Mouse (Mus musculus): Measurements from ENCODE around the gene Patl1.
"Not testable (repeated sequence)": the region's sequence is repeated elsewhere in the genome, so short reads cannot be mapped to it uniquely, and the experiment has no call there.

Patl1 gene

GRCm38 (mm10) chr19:11912037-11912532, at the start of gene Patl1:
TSS of gene Patl1 (plus strand) at chr19:11912399.
- DNase-seq (ENCODE audit: low read depth) = peak; percentile 93

DNA sequence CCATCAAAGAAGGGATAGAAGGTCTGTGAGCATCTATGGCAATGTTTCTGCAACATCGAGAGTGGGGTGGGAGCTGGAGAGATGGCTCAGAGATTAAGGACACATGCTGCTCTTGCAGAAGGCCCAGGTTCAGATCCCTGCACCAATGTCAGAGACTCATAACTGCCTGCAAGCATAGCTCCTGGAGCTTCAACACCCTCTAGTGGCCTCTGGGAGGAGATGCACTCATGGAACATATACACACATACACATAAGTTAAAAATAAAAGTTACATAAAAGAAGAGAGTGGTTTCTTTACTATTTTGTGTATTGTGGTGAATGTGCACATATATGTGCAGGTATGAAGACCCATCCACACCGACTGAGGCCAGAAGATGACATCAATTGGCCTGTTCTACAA, 44.4 kb upstream of the Patl1 start:
- no peak for DNase-seq (ENCODE audit: low read depth)

DNA sequence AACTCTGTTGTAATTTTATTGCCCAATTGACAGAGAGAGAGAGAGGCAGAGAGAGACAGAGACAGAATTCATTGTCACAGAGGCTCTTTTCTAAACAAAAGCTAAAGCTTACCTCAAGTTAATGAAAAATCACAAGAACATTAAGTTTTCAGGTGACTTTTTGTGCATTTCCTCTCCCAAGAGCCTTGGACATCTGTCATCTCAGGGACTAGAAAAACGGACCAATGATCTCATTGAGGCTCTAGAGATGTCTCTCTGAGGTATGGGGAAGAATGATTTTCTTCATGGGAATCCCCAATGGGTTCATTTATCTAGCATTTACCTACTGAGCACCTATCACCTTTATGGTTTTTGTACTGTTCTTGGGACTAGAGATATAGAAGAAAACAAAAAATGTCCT, 37.2 kb upstream of the Patl1 start, which contains the start of gene Olfr1419:
Olfr1419 (minus strand) TSS at position 101 of the 400 bp plus-strand sequence.
- DNase-seq (ENCODE audit: low read depth) = no peak

- not testable (repeated sequence) for DNase-seq (ENCODE audit: low read depth)
Observed at GRCm38 (mm10) chr19:11878404-11878803, 33.8 kb upstream of the Patl1 start.

DNA sequence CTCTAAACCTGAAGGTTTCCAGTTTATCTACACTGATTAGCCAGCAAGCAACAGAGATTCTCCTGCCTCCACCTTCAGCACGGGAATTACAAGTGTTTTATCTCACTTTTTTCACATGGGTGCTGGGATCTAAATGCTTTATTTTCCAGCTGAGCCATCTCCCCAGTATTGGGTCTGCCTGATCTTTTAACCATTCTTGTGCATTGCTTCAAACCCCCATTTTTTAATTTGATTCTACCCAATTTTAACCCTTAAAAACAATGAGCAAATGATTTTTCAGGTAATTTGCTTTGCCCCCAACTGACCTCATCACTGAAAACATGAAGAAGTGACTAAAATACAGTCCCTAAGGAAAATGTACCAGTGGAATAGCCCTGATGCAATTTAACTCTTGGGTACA, 25.9 kb upstream of the Patl1 start, which contains the start of gene Olfr1420:
Olfr1420 (plus strand) TSS at position 301 of the 400 bp plus-strand sequence.
- DNase-seq (ENCODE audit: low read depth) = no peak

DNA sequence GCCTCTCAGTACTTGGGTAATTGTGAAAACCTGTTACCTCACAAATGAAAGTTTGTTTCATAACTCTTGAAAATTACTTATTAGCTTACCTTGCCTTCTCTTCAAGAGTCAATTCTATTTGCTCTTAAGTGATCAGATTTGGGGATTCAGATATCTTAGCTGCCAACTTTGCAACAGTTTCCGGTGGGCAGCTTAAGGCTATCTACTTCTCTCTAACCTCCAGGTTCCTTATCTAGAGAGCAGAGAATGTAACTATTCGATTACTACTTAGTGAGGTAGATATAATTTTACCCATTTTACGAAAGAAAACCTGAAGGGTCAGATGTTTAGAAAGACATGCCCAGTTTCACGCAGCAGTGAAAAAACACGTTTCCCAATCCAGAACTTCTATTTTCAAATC, 1.2 kb upstream of the Patl1 start:
- DNase-seq (ENCODE audit: low read depth) = no peak

DNA sequence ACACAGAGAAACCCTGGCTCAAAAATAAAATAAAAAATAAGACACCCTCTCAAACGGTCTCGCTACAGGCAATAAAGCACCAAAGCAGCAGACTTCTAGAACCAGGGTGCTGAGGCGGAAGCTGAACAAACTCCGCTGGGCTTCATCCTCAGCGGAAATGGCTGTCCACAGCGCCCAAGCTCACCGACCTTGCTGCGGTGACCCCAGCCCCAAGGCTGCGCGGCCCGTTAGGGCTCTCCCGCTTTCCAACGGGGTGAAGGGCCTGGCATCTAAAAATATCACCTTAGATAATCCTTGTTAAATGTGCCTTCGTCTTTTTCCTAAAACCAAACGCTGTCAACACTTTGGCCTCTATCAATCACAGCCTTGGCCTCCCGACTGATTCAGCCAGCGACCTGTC, 596 bp upstream of the Patl1 start:
- no peak for DNase-seq (ENCODE audit: low read depth)

DNA sequence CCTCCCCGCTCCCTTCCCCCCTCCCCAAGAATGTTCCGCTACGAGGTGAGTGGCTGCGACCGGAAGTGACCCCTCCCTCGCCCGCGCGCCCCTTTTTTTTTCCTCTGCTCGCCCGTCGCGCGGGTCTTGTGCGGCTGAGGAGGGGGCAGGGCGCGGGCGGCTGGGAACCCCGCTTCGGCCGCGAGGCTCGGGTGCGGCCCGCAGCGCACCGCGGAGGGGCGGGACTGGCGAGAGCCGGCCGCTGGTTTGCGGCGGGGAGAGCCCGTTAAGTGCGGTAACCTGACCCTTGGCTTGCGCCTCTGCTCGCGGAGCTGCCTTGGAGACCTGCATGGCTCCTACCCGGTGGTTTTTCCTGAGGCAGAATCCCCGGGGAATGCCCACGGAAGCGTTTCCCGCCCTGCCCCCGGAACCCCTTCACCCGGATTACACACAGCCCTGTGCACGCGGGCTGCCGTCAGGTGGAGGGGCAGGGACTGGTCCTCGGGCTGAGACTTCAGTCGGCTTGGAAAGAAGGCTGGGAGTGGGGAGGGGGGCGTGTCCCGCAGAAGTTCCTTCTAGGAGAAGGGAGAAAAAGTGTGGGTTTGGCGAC, 428 bp downstream of the Patl1 start:
- DNase-seq (ENCODE audit: low read depth) = no peak

GRCm38 (mm10) chr19:11915804-11916203, 3.6 kb downstream of the Patl1 start:
- no peak for DNase-seq (ENCODE audit: low read depth)

- DNase-seq (ENCODE audit: low read depth) = no peak
Observed at GRCm38 (mm10) chr19:11922068-11922467, 9.9 kb downstream of the Patl1 start.

GRCm38 (mm10) chr19:11922515-11922914, 10.3 kb downstream of the Patl1 start:
- DNase-seq (ENCODE audit: low read depth) = not testable (repeated sequence)

- no peak for DNase-seq (ENCODE audit: low read depth)
Observed at GRCm38 (mm10) chr19:11926380-11926779, 14.2 kb downstream of the Patl1 start.

- DNase-seq (ENCODE audit: low read depth) = no peak
Observed at GRCm38 (mm10) chr19:11928025-11928748, 16.0 kb downstream of the Patl1 start.

DNA sequence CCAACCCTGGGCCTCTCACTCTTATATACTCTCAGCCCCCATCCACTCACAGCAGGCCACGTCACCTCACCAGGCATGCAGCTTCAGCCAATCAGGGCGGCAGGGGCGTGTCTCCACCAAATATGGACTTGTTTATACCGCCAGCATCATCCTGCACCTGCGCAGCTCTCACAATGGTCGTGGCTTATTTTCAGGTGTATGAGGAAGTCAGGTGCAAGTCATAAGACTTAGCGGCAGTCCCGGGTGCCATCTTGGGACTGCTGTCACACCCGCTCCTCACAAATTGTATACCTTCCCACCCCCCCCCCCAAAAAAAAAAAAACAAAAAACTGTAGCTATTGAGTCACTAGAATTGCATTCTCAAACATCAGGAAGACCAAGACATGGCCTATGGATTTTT, 34.3 kb downstream of the Patl1 start:
- DNase-seq (ENCODE audit: low read depth) = not testable (repeated sequence)

GRCm38 (mm10) chr19:11949878-11950277, 37.7 kb downstream of the Patl1 start:
- no peak for DNase-seq (ENCODE audit: low read depth)

DNA sequence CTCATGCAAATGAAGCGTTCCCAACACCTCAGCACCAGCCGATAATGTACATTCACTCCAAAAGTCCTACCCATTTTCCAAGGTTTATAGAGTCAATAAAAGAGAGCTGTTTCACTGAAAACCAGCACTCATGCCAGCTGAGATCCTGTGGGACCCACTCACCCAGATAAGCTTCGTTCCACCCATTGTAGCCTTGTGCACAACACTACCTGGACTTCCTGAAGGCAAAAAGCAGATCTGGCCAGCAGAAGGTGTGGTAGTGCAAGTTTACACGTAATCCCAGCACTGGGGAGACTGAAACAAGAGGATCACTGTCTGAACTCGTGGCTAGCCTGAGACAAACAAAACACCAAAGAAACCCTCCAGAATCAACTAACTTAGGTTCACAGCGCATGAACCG, 38.5 kb downstream of the Patl1 start:
- no peak for DNase-seq (ENCODE audit: low read depth)

DNA sequence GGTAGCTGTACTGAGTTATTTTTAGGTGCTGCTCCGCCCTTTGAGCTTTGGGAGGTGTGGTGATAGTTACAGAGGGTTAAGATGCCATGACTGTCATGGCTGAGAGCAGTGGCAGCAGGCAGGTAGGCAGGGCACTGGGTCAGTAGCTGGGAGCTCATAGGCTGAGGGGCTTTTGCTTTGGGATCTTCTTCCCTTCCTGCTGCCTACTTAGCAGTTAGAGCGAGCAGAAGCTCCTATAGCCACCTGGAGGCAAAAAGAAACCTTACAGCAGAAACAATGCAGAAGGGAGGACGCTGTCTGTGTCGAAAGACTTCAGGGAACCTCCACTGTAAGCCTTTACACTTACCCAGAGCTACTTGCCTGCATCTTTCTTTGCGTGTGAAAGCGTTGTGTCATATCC, 42.0 kb downstream of the Patl1 start:
- no peak for DNase-seq (ENCODE audit: low read depth)

- no peak for DNase-seq (ENCODE audit: low read depth)
Observed at GRCm38 (mm10) chr19:11956636-11957035, 44.4 kb downstream of the Patl1 start.

DNA sequence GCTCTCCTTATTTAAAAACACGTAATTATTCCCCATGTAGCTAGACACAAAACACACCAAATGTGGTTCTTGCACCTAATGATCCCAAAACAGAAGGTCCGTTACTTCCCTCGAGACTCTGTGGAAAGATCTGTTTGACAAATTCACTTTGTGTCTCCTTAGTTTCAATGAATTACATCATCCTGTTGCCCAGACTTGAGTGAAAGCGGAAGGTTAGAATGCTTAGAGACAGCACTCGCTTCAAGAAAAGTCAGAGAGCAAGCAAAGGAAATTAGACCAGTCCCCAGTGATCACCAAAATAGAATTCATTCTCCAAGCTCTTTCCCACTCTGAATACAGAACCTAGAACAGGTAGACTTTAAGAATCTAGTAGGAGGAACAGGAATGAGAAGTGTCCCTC, 45.2 kb downstream of the Patl1 start:
- no peak for DNase-seq (ENCODE audit: low read depth)

- DNase-seq (ENCODE audit: low read depth) = no peak
Observed at GRCm38 (mm10) chr19:11957846-11958245, 45.6 kb downstream of the Patl1 start.

DNA sequence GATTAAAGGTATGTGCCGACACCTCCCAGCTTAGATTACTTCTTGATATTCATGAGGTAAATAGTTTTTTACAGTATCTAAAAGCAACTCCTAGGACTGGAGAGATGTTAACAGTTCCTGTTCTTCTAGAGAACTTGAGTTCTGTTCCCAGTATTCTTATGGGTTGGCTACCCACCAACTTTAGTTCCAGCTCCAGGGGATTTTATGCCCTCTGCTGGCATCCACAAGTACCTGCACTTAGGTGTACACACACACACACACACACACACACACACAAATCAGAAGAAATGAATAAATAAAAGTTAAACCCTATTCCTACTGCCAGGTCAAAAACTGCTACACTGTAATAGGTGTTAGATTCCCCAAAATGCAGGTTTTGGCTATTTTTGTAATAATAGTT, 52.1 kb downstream of the Patl1 start:
- no peak for DNase-seq (ENCODE audit: low read depth)

GRCm38 (mm10) chr19:11965023-11965942, 53.1 kb downstream of the Patl1 start, which contains the start of gene Osbp:
TSS of gene Osbp (plus strand) at chr19:11965941.
- peak; percentile 100 for DNase-seq (ENCODE audit: low read depth)

Data from fibroblast of lung, adult 2 months (primary cell).